Mouse (Mus musculus) neural tube, embryonic 11.5 days (tissue): ENCODE measurements around the gene Thbd. TPM values are rescaled to one million over a fixed set of nuclear protein-coding genes. Genes with fewer than 3 reads are reported as not detected.

Experiments
- ATAC-seq: fragments of 200-750 bp; cut with Nextera tagmentation; 2 replicates; pipeline ENCODE4 v1.8.0; 2017; ENCODE audit warnings: moderate number of reproducible peaks, mild to moderate bottlenecking, moderate TSS enrichment, moderate library complexity; ENCODE audit not compliant: insufficient read depth, low FRiP score, low TSS enrichment
- DNase-seq: peaks from one replicate; pipeline ENCODE4 v3.0.0-alpha.2; 2015; ENCODE audit warnings: low spot score
- H3K27ac ChIP-seq: fragments of 300-500 bp; sonication (generic); 2 replicates; pipeline ENCODE4 v1.5.1; 2014; ENCODE audit warnings: low read depth, mild to moderate bottlenecking, low read length
- H3K27me3 ChIP-seq: fragments of 300-500 bp; sonication (generic); 2 replicates; pipeline ENCODE4 v1.6.1; 2014; ENCODE audit warnings: mild to moderate bottlenecking, low read length, mixed read lengths; ENCODE audit not compliant: control insufficient read depth, insufficient read depth
- H3K36me3 ChIP-seq: fragments of 300-500 bp; sonication (generic); 2 replicates; pipeline ENCODE4 v1.6.1; 2014; ENCODE audit warnings: mild to moderate bottlenecking, low read length, moderate library complexity, mixed read lengths; ENCODE audit not compliant: control insufficient read depth, insufficient read depth
- H3K4me1 ChIP-seq: fragments of 300-500 bp; sonication (generic); 2 replicates; pipeline ENCODE4 v1.6.1; 2014; ENCODE audit warnings: low read length, mixed read lengths; ENCODE audit not compliant: control insufficient read depth, insufficient read depth
- H3K4me2 ChIP-seq: fragments of 300-500 bp; sonication (generic); 2 replicates; pipeline ENCODE4 v1.6.1; 2014; ENCODE audit warnings: low read depth, mild to moderate bottlenecking, moderate library complexity
- H3K4me3 ChIP-seq: fragments of 300-500 bp; sonication (generic); 2 replicates; pipeline ENCODE4 v1.5.1; 2014; ENCODE audit warnings: low read depth, low read length
- H3K9ac ChIP-seq: fragments of 300-500 bp; sonication (generic); 2 replicates; pipeline ENCODE4 v1.6.1; 2014; ENCODE audit warnings: mild to moderate bottlenecking, low read length
- H3K9me3 ChIP-seq: fragments of 300-500 bp; sonication (generic); 2 replicates; pipeline ENCODE4 v1.6.1; 2016; ENCODE audit warnings: low read length; ENCODE audit not compliant: control insufficient read depth
- WGBS: fragments of 180-500 bp; shearing (Covaris S2); extraction: QIAGEN DNeasy Blood & Tissue Kit; methylation state at CpG from one replicate; pipeline ENCODE4 v1.1.7; 2014; 5-methylcytosine and 5-hydroxymethylcytosine counted together
- polyA plus RNA-seq: library from polyadenylated mRNA; unstranded; fragments of >200 nt; fragmentation: Nextera tagmentation; extraction: Ambion mirVana; gene quantifications from 2 replicates; pipeline ENCODE4 v1.2.1, GENCODE M21; 2014

The Thbd gene
- polyA plus RNA-seq, 1 experiment from 2014 or later: 6.4 TPM

- Histone ChIP-seq H3K27ac (no peak overlapping the region), H3K4me3 (no peak overlapping the region), H3K36me3 (no peaks in the 10 kb centered on the region), H3K4me2 (no peak overlapping the region), H3K4me1 (no peaks in the 10 kb centered on the region), H3K9ac (no peak overlapping the region), H3K9me3 (no peaks in the 10 kb centered on the region), H3K27me3 (no peaks in the 10 kb centered on the region)
- ATAC-seq (no peak), DNase-seq (no peak)
- WGBS: 80% methylated on average over 2 of the region's 2 CpGs
Observed at GRCm38 (mm10) chr2:148381076-148381475, 26.9 kb downstream of the Thbd start.

GRCm38 (mm10) chr2:148379899-148380413 is 28.0 kb downstream of the Thbd start:
- Histone ChIP-seq H3K36me3 (no peaks in the 10 kb centered on the region), H3K4me2 (no peak overlapping the region), H3K4me3 (no peak overlapping the region), H3K27me3 (no peaks in the 10 kb centered on the region), H3K9ac (no peak overlapping the region), H3K27ac (no peak overlapping the region), H3K4me1 (no peaks in the 10 kb centered on the region), H3K9me3 (no peaks in the 10 kb centered on the region)
- no peak for DNase-seq
- no peak for ATAC-seq
- WGBS: 86% methylated on average over 1 of the region's 1 CpGs

- H3K36me3 ChIP-seq: no peaks in the 10 kb centered on the region
- no peak overlapping the region for H3K4me2 ChIP-seq
- DNase-seq (no peak), ATAC-seq (no peak)
- 86% methylated on average over 1 of the region's 1 CpGs for WGBS
- H3K27ac ChIP-seq: no peak overlapping the region
- no peak overlapping the region for H3K9ac ChIP-seq
- no peaks in the 10 kb centered on the region for H3K9me3 ChIP-seq
- no peaks in the 10 kb centered on the region for H3K27me3 ChIP-seq
- no peaks in the 10 kb centered on the region for H3K4me1 ChIP-seq
- no peak overlapping the region for H3K4me3 ChIP-seq
Observed at GRCm38 (mm10) chr2:148378817-148379342, 29.1 kb downstream of the Thbd start.

GRCm38 (mm10) chr2:148375326-148376150 is 32.5 kb downstream of the Thbd start:
- Histone ChIP-seq H3K36me3 (no peaks in the 10 kb centered on the region), H3K4me1 (no peaks in the 10 kb centered on the region), H3K27ac (no peak overlapping the region), H3K4me2 (no peak overlapping the region), H3K27me3 (no peaks in the 10 kb centered on the region), H3K9me3 (no peaks in the 10 kb centered on the region), H3K9ac (no peak overlapping the region), H3K4me3 (no peak overlapping the region)
- DNase-seq: peak; percentile 54
- WGBS: 77% methylated on average over 10 of the region's 10 CpGs
- peak; percentile 48; the same call in 1 of the 2 replicates for ATAC-seq

- no peaks in the 10 kb centered on the region for H3K4me1 ChIP-seq
- DNase-seq: no peak
- ATAC-seq: no peak
- H3K4me3 ChIP-seq: no peak overlapping the region
- WGBS: 77% methylated on average over 2 of the region's 2 CpGs
- H3K9me3 ChIP-seq: no peaks in the 10 kb centered on the region
- H3K4me2 ChIP-seq: no peak overlapping the region
- H3K36me3 ChIP-seq: no peaks in the 10 kb centered on the region
- no peak overlapping the region for H3K27ac ChIP-seq
- no peaks in the 10 kb centered on the region for H3K27me3 ChIP-seq
- H3K9ac ChIP-seq: no peak overlapping the region
Observed at GRCm38 (mm10) chr2:148373602-148374071, 34.4 kb downstream of the Thbd start.

- DNase-seq (no peak), ATAC-seq (no peak)
- no peaks in the 10 kb centered on the region for H3K9me3 ChIP-seq
- no peaks in the 10 kb centered on the region for H3K27me3 ChIP-seq
- no peak overlapping the region for H3K4me3 ChIP-seq
- no peak overlapping the region for H3K4me2 ChIP-seq
- no peaks in the 10 kb centered on the region for H3K36me3 ChIP-seq
- WGBS: 86% methylated on average over 4 of the region's 4 CpGs
- no peaks in the 10 kb centered on the region for H3K4me1 ChIP-seq
- no peak overlapping the region for H3K9ac ChIP-seq
- H3K27ac ChIP-seq: no peak overlapping the region
Observed at GRCm38 (mm10) chr2:148371743-148372630, 36.0 kb downstream of the Thbd start.

GRCm38 (mm10) chr2:148365227-148365626 is 42.8 kb downstream of the Thbd start:
- Histone ChIP-seq H3K27ac (no peak overlapping the region), H3K4me1 (no peaks in the 10 kb centered on the region), H3K9ac (no peak overlapping the region), H3K27me3 (no peaks in the 10 kb centered on the region), H3K4me3 (no peak overlapping the region), H3K9me3 (no peaks in the 10 kb centered on the region), H3K36me3 (no peaks in the 10 kb centered on the region), H3K4me2 (no peak overlapping the region)
- ATAC-seq (no peak), DNase-seq (no peak)
- 59% methylated on average over 1 of the region's 1 CpGs for WGBS

GRCm38 (mm10) chr2:148364536-148364935 is 43.5 kb downstream of the Thbd start:
- 94% methylated on average over 3 of the region's 3 CpGs for WGBS
- Histone ChIP-seq H3K4me1 (no peaks in the 10 kb centered on the region), H3K9ac (no peak overlapping the region), H3K27me3 (no peaks in the 10 kb centered on the region), H3K4me2 (no peak overlapping the region), H3K9me3 (no peaks in the 10 kb centered on the region), H3K27ac (no peak overlapping the region), H3K4me3 (no peak overlapping the region), H3K36me3 (no peaks in the 10 kb centered on the region)
- DNase-seq: no peak
- ATAC-seq: no peak
